Mouse (Mus musculus) heart, postnatal 25 days (tissue): Measurements from ENCODE around the gene Zfp592. TPM values are rescaled to one million over a fixed set of nuclear protein-coding genes. Genes with fewer than 3 reads are reported as not detected.
"Not testable (repeated sequence)": the region's sequence is repeated elsewhere in the genome, so short reads cannot be mapped to it uniquely, and the experiment has no call there.

ENCODE experiments used
- DNase-seq: peaks from one replicate; pipeline ENCODE4 v3.0.0; 2022; ENCODE audit warnings: low spot score
- intact Hi-C: fragments of 180-260 bp; cut with DNase I; formaldehyde crosslinking; loops from one replicate; pipeline ENCODE4 v1.15.1; 2025
- total RNA-seq, 2 experiments: library from RNA; stranded (reverse); gene quantifications; 2 replicates each; pipeline ENCODE4 v1.2.3; 2021

Gene Zfp592
- 10 to 100 TPM; 13.8 to 15.7 TPM for total RNA-seq

DNA sequence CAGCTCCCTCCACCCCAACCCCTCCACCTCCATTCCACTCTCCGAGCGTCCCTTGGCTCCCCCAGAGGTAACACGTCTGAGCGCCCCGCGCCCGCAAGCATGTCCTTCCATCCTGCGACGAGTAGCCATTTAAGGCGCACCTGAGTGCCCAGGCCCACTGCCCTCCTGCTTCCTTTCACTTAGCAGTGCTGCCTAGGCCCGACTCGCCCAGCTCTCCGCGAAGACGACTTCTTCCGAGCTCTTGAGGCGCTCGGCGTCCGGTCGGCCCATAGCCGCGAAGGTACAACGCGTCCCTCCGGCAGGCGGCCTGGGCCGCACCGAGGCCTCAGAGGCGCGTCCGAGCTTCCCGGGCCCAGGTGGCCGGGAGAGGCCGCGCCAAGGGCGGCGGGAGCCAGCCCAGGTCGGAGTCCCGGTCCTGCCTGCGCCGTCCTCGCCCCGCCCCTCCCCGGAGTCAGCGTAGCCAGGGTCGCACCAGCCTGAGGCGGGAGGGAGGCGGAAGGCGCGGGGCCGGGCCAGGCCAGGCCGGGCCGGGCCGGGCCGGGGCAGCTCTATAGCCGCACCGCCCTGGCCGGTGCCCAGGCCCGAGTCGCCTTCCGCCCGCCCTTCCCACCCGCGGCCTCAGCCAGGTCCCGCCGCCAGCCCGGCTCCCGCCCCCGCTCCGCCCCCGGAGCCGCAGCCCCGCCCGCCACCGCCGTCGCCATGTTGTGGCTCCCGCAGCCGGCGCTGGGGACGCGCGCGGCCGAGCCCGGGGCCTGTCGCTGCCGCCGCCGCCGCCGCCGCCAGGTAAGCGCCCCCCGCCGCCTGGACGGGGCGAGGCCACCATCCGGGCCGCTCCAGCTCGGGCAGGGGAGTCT is at the start of gene Zfp592:
TSS of gene Zfp592 (plus strand) at position 702 of the 854 bp plus-strand sequence.
- peak; percentile 78 for DNase-seq
- intact Hi-C loops, result loop anchor here (5.0 to 10.0 kb wide), 3 partner anchors 46 to 352 kb away; partner anchors contain the start of genes Rps17 and Sec11a

DNA sequence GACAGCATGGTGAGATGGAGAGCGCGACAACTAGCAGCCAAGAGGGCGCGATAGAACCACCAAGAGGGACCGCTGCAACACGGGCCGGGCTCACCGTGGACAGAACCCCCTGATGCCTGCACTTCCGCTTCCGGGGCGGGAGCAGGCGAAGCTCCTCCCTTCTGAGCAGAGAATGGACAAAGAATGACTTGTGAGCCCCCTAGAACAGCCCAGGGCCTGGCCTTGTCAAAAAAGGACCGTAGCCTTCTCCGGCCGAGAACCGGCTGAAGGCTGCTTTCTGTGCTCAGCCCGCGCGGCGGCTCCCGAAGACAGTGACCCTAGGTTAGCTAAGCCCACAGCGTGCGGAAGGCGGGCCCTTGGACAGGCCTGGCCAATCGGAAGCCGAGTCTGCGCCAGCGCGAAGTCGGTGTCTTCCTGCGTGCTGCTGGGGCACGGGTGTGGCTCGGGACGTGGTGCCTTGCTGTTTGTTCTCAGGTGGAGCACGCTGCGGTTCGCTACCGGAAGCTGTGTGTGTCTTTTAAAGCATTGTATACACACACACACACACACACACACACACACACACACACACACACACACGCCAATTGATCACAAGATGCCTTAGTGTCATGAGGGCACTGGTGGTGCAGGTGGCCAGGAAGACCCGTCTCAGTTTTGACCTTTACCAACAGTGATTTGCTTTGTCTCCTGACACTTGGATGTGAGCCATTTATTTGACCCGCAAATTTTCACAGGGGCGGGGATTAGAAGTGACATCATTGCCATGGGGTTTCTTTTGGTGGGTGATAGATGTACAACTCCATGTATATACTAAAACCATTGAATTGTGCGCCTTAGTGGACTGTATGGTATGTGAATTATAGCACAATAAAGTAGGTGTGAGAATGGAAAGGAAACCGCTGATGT is 45.8 kb upstream of the Zfp592 start, which contains the start of gene Sec11a:
TSS of gene Sec11a (minus strand) at position 336 of the 906 bp plus-strand sequence.
- intact Hi-C loops, result loop anchor here (5.0 kb wide), 2 partner anchors 45 kb away; partner anchors contain the start of genes Wdr73 and Zfp592
- DNase-seq, result peak; percentile 90

DNA sequence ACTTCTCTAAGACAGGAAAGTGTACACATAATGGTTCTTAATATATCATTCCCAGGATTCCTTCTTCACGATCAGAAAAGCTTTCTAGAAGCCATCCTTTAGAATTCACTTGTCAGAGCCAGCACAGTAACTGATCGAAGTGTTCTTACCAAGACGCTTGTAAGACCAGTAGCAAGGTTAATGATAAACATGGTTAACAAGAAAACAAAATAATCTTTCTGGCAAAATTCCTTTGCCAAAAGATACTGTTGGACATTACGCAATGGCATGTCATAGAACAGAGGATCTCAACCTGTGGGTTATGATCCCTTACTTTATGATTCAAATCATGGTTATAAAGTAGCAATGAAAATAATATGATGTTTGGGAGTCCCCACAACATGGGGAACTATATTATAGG is 42.0 kb upstream of the Zfp592 start:
- no peak for DNase-seq
- intact Hi-C loops, result no loop called here

DNA sequence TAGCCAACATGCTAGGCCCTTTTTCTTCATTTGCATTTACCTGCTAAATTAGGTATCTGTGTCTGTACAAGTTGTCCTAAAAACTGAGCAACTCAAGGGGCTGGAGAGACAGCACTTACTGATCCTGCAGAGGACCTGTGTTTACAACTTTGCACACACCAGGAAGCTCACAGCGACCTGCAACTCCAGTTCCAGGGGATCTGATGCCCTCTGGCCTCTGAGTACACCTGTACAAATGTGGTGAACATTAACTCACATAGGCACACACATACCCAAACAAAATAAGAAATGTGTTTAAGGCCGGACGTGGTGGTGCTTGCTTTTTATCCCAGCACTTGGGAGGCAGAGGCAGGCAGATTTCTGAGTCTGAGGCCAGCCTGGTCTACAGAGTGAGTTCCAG is 41.3 kb upstream of the Zfp592 start:
- intact Hi-C loops, result no loop called here
- no peak for DNase-seq

DNA sequence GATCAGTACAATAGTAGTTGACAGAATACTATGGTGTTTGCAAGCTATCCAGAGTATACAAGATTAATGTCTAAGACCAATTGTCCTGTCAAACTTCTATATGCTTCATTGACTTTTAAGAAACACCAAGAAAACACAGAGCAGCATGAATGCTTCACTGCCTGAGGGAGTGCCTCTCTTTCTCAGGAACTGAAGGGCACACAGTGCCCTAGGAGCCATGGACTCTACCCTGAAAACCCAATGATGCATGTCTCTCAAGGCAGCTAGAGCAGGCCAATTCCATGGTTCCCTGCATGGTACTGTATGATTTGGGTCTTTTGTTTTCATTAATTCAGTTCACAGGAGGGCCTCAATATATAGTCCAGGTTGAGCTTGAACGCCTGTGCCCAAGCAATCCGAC is 39.2 kb upstream of the Zfp592 start:
- intact Hi-C loops, result no loop called here

DNA sequence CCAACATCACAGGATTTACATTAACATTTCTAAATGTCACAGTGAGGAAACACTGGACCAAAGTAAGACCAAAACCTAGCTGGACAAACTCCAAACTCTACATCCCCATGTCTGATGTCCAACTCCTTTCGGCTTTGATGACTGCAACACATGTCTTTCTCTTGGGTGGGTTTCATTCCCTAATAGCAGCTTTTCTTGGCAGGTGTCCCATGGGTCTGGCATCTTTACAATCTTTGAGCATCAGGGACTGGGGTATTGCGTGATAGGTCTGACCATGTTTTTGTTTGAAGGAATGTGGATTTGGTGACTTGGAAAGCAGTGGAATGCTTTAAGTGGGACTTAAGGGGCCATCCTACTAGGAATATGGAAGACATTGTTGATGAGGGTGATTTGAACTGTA is 36.6 kb upstream of the Zfp592 start:
- DNase-seq, result no peak
- intact Hi-C loops, result no loop called here

More for the DNA sequence above, 39.2 kb upstream of the Zfp592 start:
- no peak for DNase-seq

DNA sequence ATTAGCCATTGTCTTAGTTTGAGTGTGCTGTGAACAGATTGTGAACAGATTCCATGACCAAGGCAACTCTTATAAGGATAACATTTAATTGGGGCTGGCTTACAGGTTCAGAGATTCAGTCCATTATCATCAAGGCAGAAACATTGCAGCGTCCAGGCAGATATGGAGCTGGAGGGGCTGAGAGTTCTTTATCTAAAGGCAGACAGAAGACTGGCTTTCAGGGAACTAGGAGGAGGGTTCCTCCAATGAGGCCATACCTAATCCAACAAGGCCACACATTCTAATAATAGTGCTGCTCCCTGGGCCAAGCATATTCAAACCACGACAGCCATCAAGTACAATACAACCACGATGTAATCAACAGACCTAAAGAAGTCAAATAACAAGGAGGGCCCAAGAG is 34.5 kb upstream of the Zfp592 start:
- DNase-seq, result no peak
- intact Hi-C loops, result no loop called here

DNA sequence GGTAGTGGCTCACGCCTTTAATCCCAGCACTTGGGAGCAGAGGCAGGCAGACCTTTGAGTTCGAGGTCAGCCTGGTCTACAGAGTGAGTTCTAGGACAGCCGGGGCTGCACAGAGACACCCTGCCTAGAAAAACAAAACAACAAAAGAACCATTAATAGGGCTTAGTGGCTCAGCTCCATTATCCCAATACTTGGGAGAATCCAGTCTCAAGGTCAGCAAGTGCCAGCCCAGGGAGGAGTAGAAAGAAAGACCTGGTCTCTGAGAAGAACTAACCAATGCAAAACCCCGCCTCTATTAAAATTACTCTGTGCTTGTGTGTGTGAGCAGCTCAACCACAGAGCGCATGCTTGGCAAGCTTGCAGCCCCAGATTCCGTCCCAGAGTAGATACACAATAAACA is 30.7 kb upstream of the Zfp592 start:
- intact Hi-C loops, result no loop called here
- no peak for DNase-seq

DNA sequence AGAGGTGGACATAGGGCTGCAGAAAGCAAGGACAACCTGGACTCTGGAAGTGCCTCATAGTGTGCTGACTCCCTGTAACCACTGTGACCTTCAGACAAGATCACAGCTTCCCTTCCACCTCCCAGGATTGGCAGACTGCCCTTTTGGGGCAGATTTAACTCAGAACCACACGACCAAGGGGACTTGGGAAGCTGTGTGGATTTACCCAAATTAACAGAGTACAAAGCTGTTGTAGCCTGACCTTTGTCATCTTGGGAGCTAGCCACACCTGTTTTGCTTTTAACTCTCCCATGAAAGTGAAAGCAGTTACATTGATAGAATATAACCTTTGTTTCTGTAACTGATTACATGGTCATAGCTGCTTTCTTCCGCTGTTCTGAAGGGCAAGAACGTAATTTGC is 22.6 kb upstream of the Zfp592 start:
- intact Hi-C loops, result no loop called here
- no peak for DNase-seq

DNA sequence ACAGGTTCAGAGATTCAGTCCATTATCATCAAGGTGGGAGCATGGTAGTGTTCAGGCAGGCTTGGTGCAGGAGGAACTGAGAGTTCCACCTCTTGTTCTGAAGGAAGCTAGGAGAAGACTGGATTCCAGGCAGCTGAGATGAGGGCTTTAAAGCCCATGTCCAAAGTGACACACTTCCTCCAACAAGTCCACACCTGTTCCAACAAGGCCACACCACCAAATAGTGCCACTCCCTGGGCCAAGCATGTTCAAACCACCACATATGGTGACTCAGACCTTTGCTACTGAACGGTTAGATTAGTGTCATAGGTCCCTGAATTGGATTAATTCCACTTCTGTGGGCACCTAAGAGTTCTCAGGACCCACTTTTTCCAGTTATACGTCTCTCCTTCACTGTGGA is 22.1 kb upstream of the Zfp592 start:
- DNase-seq, result no peak
- intact Hi-C loops, result no loop called here

DNA sequence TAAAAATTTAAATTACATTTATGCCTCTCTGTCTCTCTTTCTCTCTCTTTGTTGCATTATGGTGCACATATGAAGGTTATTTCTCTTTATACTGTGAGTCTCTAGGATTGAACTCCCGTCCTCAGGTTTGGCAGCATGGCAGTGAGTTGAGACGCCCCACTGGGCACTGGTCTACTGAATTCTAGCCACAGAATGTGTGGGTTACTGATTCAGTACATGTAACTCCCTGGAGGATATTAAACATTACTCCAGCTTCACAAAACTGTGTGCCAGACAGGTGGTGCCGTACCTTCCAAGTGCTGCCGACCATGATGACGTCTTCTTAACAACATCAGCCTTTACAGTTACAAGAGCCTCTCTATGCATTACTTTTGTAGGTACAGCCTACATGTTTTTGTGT is 21.4 kb upstream of the Zfp592 start:
- DNase-seq, result no peak
- intact Hi-C loops, result no loop called here

DNA sequence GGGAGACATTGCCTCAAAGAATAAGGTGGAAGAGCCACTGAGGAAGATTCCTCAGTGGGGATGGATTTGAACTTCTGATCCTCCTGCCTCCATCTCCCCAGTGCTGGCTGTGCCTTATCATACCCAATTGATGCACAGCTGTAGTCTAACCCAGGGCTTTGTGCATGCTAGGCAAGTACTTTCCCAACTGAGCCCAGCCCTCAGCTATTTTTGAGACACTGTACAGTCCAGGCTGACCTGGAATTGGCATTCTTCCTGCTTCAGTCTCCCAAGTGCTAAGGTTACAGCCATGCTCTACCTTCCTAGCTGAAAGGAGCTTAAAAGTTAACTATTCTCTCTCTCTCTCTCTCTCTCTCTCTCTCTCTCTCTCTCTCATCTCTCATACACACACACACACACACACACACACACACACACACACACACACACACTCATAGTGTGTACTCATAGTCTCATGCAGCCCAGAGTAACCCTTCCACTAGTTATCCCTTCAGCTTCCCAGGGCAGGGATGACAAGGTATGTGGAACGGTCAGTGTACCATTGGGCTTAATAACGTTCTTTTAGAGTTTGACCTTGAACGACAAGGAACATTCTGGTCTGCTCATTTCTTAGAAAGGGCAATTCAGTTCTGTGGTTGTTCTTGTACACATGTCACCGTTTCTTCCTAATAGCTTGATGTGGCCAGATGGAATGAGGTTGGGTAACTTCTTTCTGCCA is 20.4 kb upstream of the Zfp592 start:
- DNase-seq, intact Hi-C loops: not testable (repeated sequence)

DNA sequence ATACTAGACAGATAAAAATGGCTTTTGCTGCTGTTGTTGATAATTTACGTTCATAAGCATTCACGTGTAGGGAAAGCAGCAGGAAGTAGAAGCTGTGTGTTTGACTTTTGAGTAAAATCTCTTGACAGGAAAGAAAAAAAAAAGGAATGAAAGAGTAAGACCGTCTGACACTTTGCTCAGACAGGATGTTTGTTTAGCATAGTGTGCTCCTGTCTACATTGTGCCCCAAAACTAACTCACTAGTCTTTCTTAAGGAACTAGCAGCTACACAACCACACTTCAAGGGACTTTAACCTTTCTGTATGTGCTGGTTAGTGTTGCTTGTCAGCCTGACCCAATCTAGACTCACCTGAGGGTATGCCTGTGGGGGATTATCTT is 19.9 kb upstream of the Zfp592 start:
- DNase-seq, intact Hi-C loops: not testable (repeated sequence)

DNA sequence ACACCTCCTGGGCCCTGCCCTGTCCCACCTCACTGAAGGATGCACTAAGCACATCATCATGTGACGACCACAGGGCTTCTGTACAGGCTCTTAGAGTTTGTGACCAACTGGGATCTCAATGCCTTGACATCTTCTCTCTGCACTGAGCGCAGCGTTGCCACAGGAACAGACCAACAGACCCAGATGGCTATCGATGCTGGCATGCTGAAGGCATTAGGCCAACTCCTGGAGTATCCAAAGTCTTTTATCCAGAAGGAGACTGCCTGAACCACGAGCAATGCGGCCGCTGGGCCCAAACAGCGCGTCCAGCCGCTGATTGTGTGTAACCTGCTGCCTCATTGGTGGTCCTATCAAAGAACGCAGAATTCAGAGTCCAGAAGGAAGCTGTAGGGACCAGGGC is 12.9 kb upstream of the Zfp592 start:
- intact Hi-C loops, result no loop called here
- no peak for DNase-seq

DNA sequence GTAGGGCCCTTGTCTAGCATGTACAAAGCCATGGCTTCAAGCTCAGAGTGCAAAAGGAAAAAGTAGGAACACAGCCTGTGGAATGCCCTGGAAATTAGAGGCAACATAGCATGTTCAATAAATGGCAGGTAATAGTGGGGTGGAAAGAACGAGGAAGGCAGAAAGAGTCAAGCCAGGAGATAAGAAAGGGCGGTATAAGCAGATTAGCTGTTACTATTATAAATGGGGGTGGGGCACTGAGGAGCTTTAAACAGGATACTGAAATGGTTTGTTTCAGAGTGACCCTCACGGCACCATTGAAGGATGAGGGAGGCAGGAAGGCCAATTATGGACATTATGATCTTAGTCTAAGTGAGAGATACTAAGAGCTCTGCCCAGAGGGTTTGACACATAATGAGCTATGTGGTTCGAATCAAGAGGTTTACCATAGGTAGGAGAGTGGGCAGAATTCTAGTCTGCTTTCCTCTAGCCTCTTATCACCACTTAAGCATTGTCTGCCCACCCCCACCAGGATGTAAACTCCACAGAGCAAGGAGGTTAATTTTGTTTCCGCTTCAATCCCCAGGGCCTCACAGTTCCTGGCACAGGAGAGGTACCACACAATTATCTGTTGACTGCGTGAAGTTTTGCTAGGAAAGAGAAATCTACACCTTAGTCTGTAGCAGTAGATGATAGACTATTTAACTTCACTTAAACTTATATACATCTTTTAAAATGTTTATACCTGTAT is 6.9 kb upstream of the Zfp592 start:
- no peak for DNase-seq
- intact Hi-C loops, result no loop called here

DNA sequence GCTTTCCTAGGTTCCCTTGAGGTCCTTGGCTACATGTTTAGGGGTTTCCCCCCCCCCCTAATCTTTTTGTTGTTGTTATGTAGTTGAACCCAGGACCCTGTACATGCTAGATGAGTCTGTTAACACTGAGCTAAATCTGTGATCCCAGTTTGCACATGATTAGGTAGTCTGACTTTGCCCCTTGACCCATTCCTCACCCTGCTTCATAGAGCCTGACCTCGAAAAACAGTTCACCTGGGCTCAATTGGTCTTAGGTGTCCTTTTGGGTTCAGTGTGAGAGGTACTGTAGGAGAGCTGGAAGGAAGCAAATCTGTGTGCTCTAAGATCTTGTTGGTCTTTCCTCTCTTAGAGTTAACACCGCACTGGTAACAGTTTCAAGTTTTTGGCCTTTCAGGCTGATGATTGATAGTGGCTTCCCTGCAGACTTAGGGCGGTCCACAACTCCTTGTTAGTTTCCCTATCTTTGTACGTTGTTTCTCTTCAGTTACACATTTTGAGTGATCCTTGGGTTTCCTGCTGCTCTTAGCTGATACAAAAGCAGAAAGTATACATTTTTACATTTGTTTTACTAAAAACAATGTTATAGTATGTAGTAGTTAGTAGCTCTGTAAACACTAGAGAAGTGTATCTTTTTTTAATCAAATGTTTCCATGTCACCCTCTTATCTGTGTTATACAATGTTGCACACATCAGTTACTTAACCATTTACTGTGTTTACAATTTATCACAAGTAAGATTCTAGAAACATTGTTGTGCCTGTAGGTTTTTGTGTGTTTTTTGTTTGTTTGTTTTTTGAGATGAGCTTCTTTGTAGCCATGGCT is 5.5 kb upstream of the Zfp592 start:
- intact Hi-C loops, result no loop called here
- no peak for DNase-seq

DNA sequence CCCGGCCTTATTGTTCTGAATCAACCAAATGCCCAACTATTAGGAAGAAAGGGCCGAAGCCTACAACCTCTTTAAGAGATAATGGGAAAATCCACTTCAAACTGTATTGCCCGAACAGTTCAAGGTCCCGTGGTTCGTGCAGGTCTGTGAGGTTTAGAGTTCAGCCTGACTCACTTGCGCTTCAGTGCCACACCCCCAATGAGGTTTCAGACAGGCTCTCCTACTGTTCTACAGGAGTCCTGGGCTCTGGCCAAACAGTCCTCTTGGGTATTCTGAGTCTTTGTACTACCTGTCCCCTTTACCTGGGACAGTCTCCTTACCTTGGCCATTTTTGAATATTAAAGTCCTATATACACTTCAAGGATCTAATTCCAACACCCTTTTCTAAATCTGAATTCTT is 3.2 kb upstream of the Zfp592 start:
- intact Hi-C loops, result loop anchor here (5.0 to 10.0 kb wide), 3 partner anchors 43 to 355 kb away; partner anchors contain the start of genes Rps17 and Sec11a
- no peak for DNase-seq

DNA sequence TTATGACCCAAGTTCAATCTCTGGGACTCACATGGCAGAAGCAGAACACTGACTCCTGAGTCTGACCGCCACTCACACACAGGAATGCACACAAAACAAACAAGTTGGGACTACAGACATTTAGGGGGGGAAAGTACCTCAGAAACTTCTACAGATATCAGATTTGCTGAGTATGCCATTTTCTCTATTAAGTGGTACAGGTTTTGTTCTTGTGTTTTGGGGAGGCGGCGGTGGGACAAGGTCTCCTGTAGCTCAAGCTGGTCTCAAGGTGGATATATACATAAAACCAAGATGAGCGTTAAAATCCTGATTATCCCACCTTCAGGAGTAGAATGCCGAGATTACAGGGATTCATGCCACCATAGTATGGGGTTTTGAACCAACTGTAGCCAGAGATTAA is 1.9 kb upstream of the Zfp592 start:
- no peak for DNase-seq
- intact Hi-C loops, result loop anchor here (5.0 to 10.0 kb wide), 3 partner anchors 44 to 353 kb away; partner anchors contain the start of genes Rps17 and Sec11a
